Mouse (Mus musculus) hindbrain, embryonic 14.5 days (tissue): ENCODE data around the gene Tnfaip6. TPM values are rescaled to one million over a fixed set of nuclear protein-coding genes. Genes with fewer than 3 reads are reported as not detected.
"Not testable (repeated sequence)": the region's sequence is repeated elsewhere in the genome, so short reads cannot be mapped to it uniquely, and the experiment has no call there.

ENCODE experiments used
- ATAC-seq: fragments of 200-750 bp; cut with Nextera tagmentation; 2 replicates; pipeline ENCODE4 v1.8.0; 2017; ENCODE audit warnings: moderate number of reproducible peaks, mild to moderate bottlenecking, moderate TSS enrichment, moderate library complexity; ENCODE audit not compliant: low FRiP score
- DNase-seq: peaks from one replicate; pipeline ENCODE4 v3.0.0-alpha.2; 2015; ENCODE audit warnings: low spot score
- H3K27ac ChIP-seq: fragments of 300-500 bp; sonication (generic); 2 replicates; pipeline ENCODE4 v1.5.1; 2014; ENCODE audit warnings: mild to moderate bottlenecking, moderate library complexity
- H3K27me3 ChIP-seq: fragments of 300-500 bp; sonication (generic); 2 replicates; pipeline ENCODE4 v1.6.1; 2014; ENCODE audit warnings: mild to moderate bottlenecking, low read length, mixed read lengths; ENCODE audit not compliant: control insufficient read depth, insufficient read depth
- H3K36me3 ChIP-seq: fragments of 300-500 bp; sonication (generic); replicated peaks from 2 replicates; pipeline ENCODE4 v1.6.1; 2014; ENCODE audit not compliant: control insufficient read depth, insufficient read depth
- H3K4me1 ChIP-seq: fragments of 300-500 bp; sonication (generic); replicated peaks from 2 replicates; pipeline ENCODE4 v1.6.1; 2014; ENCODE audit warnings: antibody characterized with exemption, low read length, mixed read lengths; ENCODE audit not compliant: control insufficient read depth, insufficient read depth
- H3K4me2 ChIP-seq: fragments of 300-500 bp; sonication (generic); replicated peaks from 2 replicates; pipeline ENCODE4 v1.6.1; 2014; ENCODE audit warnings: mild to moderate bottlenecking, moderate library complexity
- H3K4me3 ChIP-seq: fragments of 300-500 bp; sonication (generic); replicated peaks from 2 replicates; pipeline ENCODE4 v1.5.1; 2014; ENCODE audit warnings: mild to moderate bottlenecking, low read length
- H3K9ac ChIP-seq: fragments of 300-500 bp; sonication (generic); 2 replicates; pipeline ENCODE4 v1.6.1; 2014
- H3K9me3 ChIP-seq: fragments of 300-500 bp; sonication (generic); 2 replicates; pipeline ENCODE4 v1.6.1; 2016; ENCODE audit warnings: low read length; ENCODE audit not compliant: control insufficient read depth
- WGBS: fragments of 180-500 bp; shearing (Covaris S2); extraction: QIAGEN DNeasy Blood & Tissue Kit; methylation state at CpG from one replicate; pipeline ENCODE4 v1.1.7; 2014; 5-methylcytosine and 5-hydroxymethylcytosine counted together
- polyA plus RNA-seq: library from polyadenylated mRNA; unstranded; fragments of >200 nt; fragmentation: Nextera tagmentation; extraction: Ambion mirVana; gene quantifications from 2 replicates; pipeline ENCODE4 v1.2.1, GENCODE M21; 2014

The Tnfaip6 gene
- 2.5 and 3.2 TPM in 2 replicates for polyA plus RNA-seq

DNA sequence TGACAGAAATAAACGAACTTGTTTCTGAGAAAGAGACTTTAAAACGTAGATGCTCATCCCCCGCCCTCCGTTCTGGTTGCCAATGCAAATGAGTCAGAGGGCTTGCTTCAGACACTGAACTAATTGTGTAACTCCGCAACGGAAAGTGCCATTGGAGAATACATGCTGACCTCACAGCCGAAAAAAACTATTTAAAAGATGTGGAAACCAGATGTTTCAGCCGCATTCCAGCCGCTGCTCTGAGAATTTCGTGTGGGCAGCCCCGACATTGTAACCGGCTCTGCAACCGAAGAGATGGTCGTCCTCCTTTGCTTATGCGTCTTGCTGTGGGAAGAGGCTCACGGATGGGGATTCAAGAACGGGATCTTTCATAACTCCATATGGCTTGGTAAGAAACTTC is at the start of gene Tnfaip6:
TSS of gene Tnfaip6 (plus strand) at position 128 of the 400 bp plus-strand sequence.
- Histone ChIP-seq H3K4me2 (peak within 1 kb of the TSS; percentile 62), H3K27ac (no peak within 1 kb of the TSS), H3K9ac (peak within 1 kb of the TSS; percentile 36; the same call in 1 of the 2 replicates), H3K36me3 (no peaks in the 10 kb centered on the region), H3K4me1 (peaks cover 4% of the 10 kb centered on the region; the same call in 1 of the 2 replicates), H3K27me3 (no peaks in the 10 kb centered on the region), H3K4me3 (peak within 1 kb of the TSS; percentile 33), H3K9me3 (no peaks in the 10 kb centered on the region)
- WGBS = 0% methylated on average over 17 of the region's 17 CpGs
- ATAC-seq (no peak), DNase-seq (peak; percentile 66)

DNA sequence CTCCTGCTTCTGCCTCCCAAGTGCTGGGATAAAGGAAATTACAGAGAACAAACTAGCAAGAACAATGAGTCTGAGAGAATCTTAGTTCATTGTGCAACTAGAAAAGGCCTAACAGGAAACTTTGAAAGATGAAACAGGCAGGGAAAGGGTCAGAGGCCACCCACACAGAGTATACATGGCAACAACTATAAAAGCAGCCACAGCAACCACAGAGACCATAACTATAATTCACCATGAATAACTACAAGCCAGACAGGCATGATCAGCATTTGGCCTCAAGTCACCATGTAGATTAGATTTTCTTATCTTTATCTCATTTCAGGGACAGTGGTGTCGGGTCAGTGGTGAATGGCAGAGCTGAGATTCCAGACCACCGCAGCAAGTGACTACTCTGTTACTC is 48.2 kb upstream of the Tnfaip6 start:
- DNase-seq (no peak), ATAC-seq (no peak)
- Histone ChIP-seq H3K36me3 (no peaks in the 10 kb centered on the region), H3K27me3 (no peaks in the 10 kb centered on the region), H3K4me1 (no peaks in the 10 kb centered on the region), H3K27ac (no peak overlapping the region), H3K4me2 (no peak overlapping the region), H3K4me3 (no peak overlapping the region), H3K9me3 (no peaks in the 10 kb centered on the region), H3K9ac (no peak overlapping the region)
- 80% methylated on average over 2 of the region's 2 CpGs for WGBS

- no peak overlapping the region for H3K4me3 ChIP-seq
- no peak overlapping the region for H3K4me2 ChIP-seq
- H3K27me3 ChIP-seq = no peaks in the 10 kb centered on the region
- H3K36me3 ChIP-seq = no peaks in the 10 kb centered on the region
- no peak overlapping the region for H3K27ac ChIP-seq
- 94% methylated on average over 6 of the region's 6 CpGs for WGBS
- H3K9me3 ChIP-seq = no peaks in the 10 kb centered on the region
- no peak for ATAC-seq
- no peak overlapping the region for H3K9ac ChIP-seq
- no peak for DNase-seq
- H3K4me1 ChIP-seq = no peaks in the 10 kb centered on the region
Measured at GRCm38 (mm10) chr2:51991447-51991846, 46.4 kb upstream of the Tnfaip6 start.

GRCm38 (mm10) chr2:51999996-52000395 is 37.8 kb upstream of the Tnfaip6 start:
- Histone ChIP-seq H3K36me3 (no peaks in the 10 kb centered on the region), H3K27me3 (no peaks in the 10 kb centered on the region), H3K9ac (no peak overlapping the region), H3K4me1 (no peaks in the 10 kb centered on the region), H3K4me2 (no peak overlapping the region), H3K9me3 (no peaks in the 10 kb centered on the region), H3K27ac (no peak overlapping the region), H3K4me3 (no peak overlapping the region)
- DNase-seq = no peak
- no peak for ATAC-seq
- 67% methylated on average over 7 of the region's 7 CpGs for WGBS

GRCm38 (mm10) chr2:52001521-52001920 is 36.3 kb upstream of the Tnfaip6 start:
- H3K27ac ChIP-seq = no peak overlapping the region
- H3K9ac ChIP-seq = no peak overlapping the region
- no peaks in the 10 kb centered on the region for H3K9me3 ChIP-seq
- H3K27me3 ChIP-seq = no peaks in the 10 kb centered on the region
- ATAC-seq (no peak), DNase-seq (no peak)
- no peaks in the 10 kb centered on the region for H3K36me3 ChIP-seq
- H3K4me3 ChIP-seq = no peak overlapping the region
- WGBS = 93% methylated on average over 8 of the region's 8 CpGs
- H3K4me1 ChIP-seq = no peaks in the 10 kb centered on the region
- H3K4me2 ChIP-seq = no peak overlapping the region

DNA sequence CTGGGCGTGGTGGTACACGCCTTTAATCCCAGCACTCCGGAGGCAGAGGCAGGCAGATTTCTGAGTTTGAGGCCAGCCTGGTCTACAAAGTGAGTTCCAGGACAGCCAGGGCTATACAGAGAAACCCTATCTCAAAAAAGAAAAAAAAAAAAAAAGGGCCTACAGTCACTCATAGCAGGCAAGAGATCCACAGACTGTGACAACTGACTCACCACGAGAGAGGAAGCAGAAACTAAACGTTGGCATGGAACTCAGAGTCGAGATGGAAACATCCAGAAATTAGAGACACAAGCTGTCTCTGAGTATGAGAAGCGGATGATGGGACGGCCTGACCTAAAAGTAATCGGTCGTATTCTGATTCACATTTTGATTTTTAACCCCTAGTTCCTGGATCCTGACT is 35.5 kb upstream of the Tnfaip6 start:
- not testable (repeated sequence) for H3K27me3 ChIP-seq, H3K4me3 ChIP-seq, ATAC-seq, H3K9me3 ChIP-seq, H3K9ac ChIP-seq, H3K36me3 ChIP-seq, H3K4me2 ChIP-seq, H3K27ac ChIP-seq, H3K4me1 ChIP-seq, DNase-seq
- WGBS = 97% methylated on average over 10 of the region's 10 CpGs

- H3K4me1 ChIP-seq = no peaks in the 10 kb centered on the region
- H3K36me3 ChIP-seq = no peaks in the 10 kb centered on the region
- H3K9ac ChIP-seq = no peak overlapping the region
- H3K27me3 ChIP-seq = no peaks in the 10 kb centered on the region
- no peaks in the 10 kb centered on the region for H3K9me3 ChIP-seq
- H3K4me2 ChIP-seq = no peak overlapping the region
- WGBS = 78% methylated on average over 3 of the region's 3 CpGs
- DNase-seq = no peak
- no peak for ATAC-seq
- H3K4me3 ChIP-seq = no peak overlapping the region
- no peak overlapping the region for H3K27ac ChIP-seq
Measured at GRCm38 (mm10) chr2:52006380-52006779, 31.4 kb upstream of the Tnfaip6 start.

DNA sequence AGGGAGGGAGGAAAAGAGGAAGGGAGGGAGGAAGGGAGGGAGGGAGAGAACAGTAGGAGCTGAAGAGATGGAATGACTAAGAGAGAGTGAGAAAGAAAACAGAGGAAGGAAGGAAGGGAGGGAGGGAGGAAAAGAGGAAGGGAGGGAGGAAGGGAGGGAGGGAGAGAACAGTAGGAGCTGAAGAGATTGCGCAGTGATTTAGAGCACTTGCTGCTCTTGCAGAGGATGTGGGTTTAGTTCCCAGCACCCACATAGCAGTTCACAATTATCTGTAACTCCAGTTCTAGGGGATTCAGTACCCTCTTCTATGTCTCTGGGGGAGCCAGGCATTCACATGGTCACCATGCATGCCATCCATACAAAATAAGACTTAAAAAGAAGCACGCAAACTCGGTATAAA is 26.0 kb upstream of the Tnfaip6 start:
- H3K9me3 ChIP-seq, H3K4me2 ChIP-seq, H3K36me3 ChIP-seq, DNase-seq, H3K4me3 ChIP-seq, ATAC-seq, H3K27ac ChIP-seq, H3K27me3 ChIP-seq, H3K4me1 ChIP-seq, H3K9ac ChIP-seq: not testable (repeated sequence)
- WGBS = 90% methylated on average over 3 of the region's 3 CpGs

GRCm38 (mm10) chr2:52013306-52013820 is 24.4 kb upstream of the Tnfaip6 start:
- Histone ChIP-seq H3K27me3 (no peaks in the 10 kb centered on the region), H3K9ac (no peak overlapping the region), H3K4me3 (no peak overlapping the region), H3K9me3 (no peaks in the 10 kb centered on the region), H3K36me3 (no peaks in the 10 kb centered on the region), H3K4me1 (peaks cover 3% of the 10 kb centered on the region; the same call in 1 of the 2 replicates), H3K4me2 (no peak overlapping the region), H3K27ac (no peak overlapping the region)
- 64% methylated on average over 9 of the region's 9 CpGs for WGBS
- ATAC-seq (no peak), DNase-seq (no peak)

- H3K27ac ChIP-seq = no peak overlapping the region
- WGBS = 23% methylated on average over 7 of the region's 7 CpGs
- 0 out of 2 replicates have a peak overlapping the region, but pooled peaks have one; percentile 13 for H3K4me2 ChIP-seq
- no peak overlapping the region for H3K4me3 ChIP-seq
- no peaks in the 10 kb centered on the region for H3K27me3 ChIP-seq
- H3K4me1 ChIP-seq = peaks cover 3% of the 10 kb centered on the region; the same call in 1 of the 2 replicates
- H3K36me3 ChIP-seq = no peaks in the 10 kb centered on the region
- H3K9me3 ChIP-seq = no peaks in the 10 kb centered on the region
- ATAC-seq (no peak), DNase-seq (no peak)
- no peak overlapping the region for H3K9ac ChIP-seq
Measured at GRCm38 (mm10) chr2:52016361-52016760, 21.4 kb upstream of the Tnfaip6 start.
